Mouse (Mus musculus) cortical plate, adult 2 months (tissue): ENCODE measurements at regions not wholly inside any gene's neighbourhood (a gene's known extent, or its start where the extent isn't known, plus 50 kb on each side); places are given as distances from the start of the nearest gene placed in this dataset.

Source experiments
- CTCF ChIP-seq: fragments of 200-500 bp; IDR thresholded peaks from 2 replicates; pipeline ENCODE4 v1.5.1; 2011; ENCODE audit warnings: mild to moderate bottlenecking, control low read depth, low read length; ENCODE audit not compliant: insufficient read depth; ENCODE audit errors: extremely low read depth
- POLR2A ChIP-seq: fragments of 200-500 bp; IDR thresholded peaks from 2 replicates; pipeline ENCODE4 v1.6.1; 2011; ENCODE audit warnings: mild to moderate bottlenecking, low read length, control low read depth; ENCODE audit not compliant: insufficient read depth; ENCODE audit errors: extremely low read depth

DNA sequence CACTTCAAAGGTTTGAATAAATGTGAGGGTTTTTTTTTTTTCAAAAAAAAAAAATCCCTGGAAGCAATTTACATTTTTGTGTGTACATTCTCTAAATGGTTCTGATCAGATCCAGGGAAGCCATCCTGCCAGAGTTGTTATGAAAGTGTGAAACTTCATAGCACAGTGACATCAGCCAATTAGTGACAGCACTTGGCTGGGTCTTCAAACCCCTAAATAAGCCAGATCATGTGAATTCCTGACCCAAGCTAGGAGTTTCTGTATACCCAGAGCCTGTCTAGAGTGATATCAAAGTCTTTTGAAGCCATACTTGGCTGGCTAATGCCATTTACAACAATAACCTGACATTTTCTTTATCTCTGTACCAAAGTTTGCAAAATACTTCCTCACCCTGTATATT is 151.6 kb upstream of the Kirrel3 start:
- no peak for TF ChIP-seq CTCF
- no peak for TF ChIP-seq POLR2A
